Comparison of ENCODE assay signal across 8 mouse cellular contexts in genomic region chr7:27688815-27689612, GRCm38 (mm10). TPM values are rescaled to one million over a fixed set of nuclear protein-coding genes. Genes with fewer than 3 reads are reported as not detected.
A peak's percentile ranks its signal among the peaks of the same experiment; 100 is the strongest.
DNase-seq lines count a peak whose midpoint lies in the region; ATAC-seq and TF ChIP-seq lines count a peak whose summit lies in the region.

Gene Zfp607b, plus strand, starts transcription at chr7:27689340.

- peak within 1 kb of the TSS; percentile 21 for H3K27ac ChIP-seq in bone marrow macrophage, adult 2 months (ENCODE audit: insufficient read depth, low read depth, low read length)
- H3K27ac ChIP-seq in embryonic fibroblast, embryonic 13.5 days (ENCODE audit: insufficient read depth, low read length), result peak within 1 kb of the TSS; percentile 4; the same call in 1 of the 2 replicates
- H3K27ac ChIP-seq in kidney, embryonic 14.5 days (ENCODE audit: low read depth, low read length), result peak within 1 kb of the TSS; percentile 20; the same call in 1 of the 2 replicates
- H3K27ac ChIP-seq in limb, embryonic 15.5 days, result peak within 1 kb of the TSS; percentile 84

- H3K36me3 ChIP-seq in kidney, embryonic 14.5 days (ENCODE audit: control insufficient read depth, insufficient read depth, low read length), result no peaks in the 10 kb centered on the region
- H3K36me3 ChIP-seq in limb, embryonic 15.5 days, result no peaks in the 10 kb centered on the region

- 1% methylated on average over 19 of the region's 19 CpGs for whole genome bisulfite sequencing in kidney, embryonic 14.5 days
- WGBS in limb, embryonic 15.5 days, result under 1% methylated on average over 19 of the region's 19 CpGs

- H3K9ac ChIP-seq in kidney, embryonic 14.5 days (ENCODE audit: low read depth, low read length), result peak within 1 kb of the TSS; percentile 70
- H3K9ac ChIP-seq in limb, embryonic 15.5 days, result peak within 1 kb of the TSS; percentile 37; the same call in 1 of the 2 replicates

- H3K9me3 ChIP-seq in kidney, embryonic 14.5 days (ENCODE audit: control insufficient read depth, low read length), result no peaks in the 10 kb centered on the region
- no peaks in the 10 kb centered on the region for H3K9me3 ChIP-seq in limb, embryonic 15.5 days

- ATAC-seq in kidney, embryonic 14.5 days (ENCODE audit: low FRiP score, low TSS enrichment), result peak; percentile 99
- peak; percentile 100 for ATAC-seq in limb, embryonic 15.5 days (ENCODE audit: insufficient number of reproducible peaks, low FRiP score, low TSS enrichment, low read depth)

- no peak for TF ChIP-seq POLR2A in bone marrow macrophage, adult 2 months (IDR thresholded peaks at IDR 0.05; ENCODE audit: borderline replicate concordance, low read depth, low read length)
- peak; percentile 64 for TF ChIP-seq POLR2A in embryonic fibroblast, embryonic 13.5 days (IDR thresholded peaks at IDR 0.05; ENCODE audit: low read depth, low read length)

- H3K4me1 ChIP-seq in bone marrow macrophage, adult 2 months (ENCODE audit: control insufficient read depth, insufficient read depth, low read length), result peaks cover 9% of the 10 kb centered on the region
- H3K4me1 ChIP-seq in embryonic fibroblast, embryonic 13.5 days (ENCODE audit: control insufficient read depth, insufficient read depth, low read length), result no peaks in the 10 kb centered on the region
- H3K4me1 ChIP-seq in kidney, embryonic 14.5 days (ENCODE audit: control insufficient read depth, insufficient read depth, low read length), result peaks cover 8% of the 10 kb centered on the region; the same call in 1 of the 2 replicates
- peaks cover 11% of the 10 kb centered on the region for H3K4me1 ChIP-seq in limb, embryonic 15.5 days

- H3K4me2 ChIP-seq in kidney, embryonic 14.5 days (replicated peaks; ENCODE audit: low read depth, low read length), result peak within 1 kb of the TSS; percentile 78
- peak within 1 kb of the TSS; percentile 52 for H3K4me2 ChIP-seq in limb, embryonic 15.5 days

- TF ChIP-seq CTCF in bone marrow macrophage, adult 2 months (IDR thresholded peaks at IDR 0.05; ENCODE audit: low read depth, low read length), result no peak
- no peak for TF ChIP-seq CTCF in embryonic fibroblast, embryonic 13.5 days (IDR thresholded peaks at IDR 0.05; ENCODE audit: borderline replicate concordance, insufficient read depth, low read length)

- peak within 1 kb of the TSS; percentile 79 for H3K4me3 ChIP-seq in bone marrow macrophage, adult 2 months (ENCODE audit: insufficient read depth, low read length)
- H3K4me3 ChIP-seq in embryonic fibroblast, embryonic 13.5 days (ENCODE audit: insufficient read depth, low read length), result peak within 1 kb of the TSS; percentile 72
- H3K4me3 ChIP-seq in kidney, embryonic 14.5 days (ENCODE audit: low read length), result peak within 1 kb of the TSS; percentile 52
- peak within 1 kb of the TSS; percentile 48 for H3K4me3 ChIP-seq in limb, embryonic 15.5 days

- peak; percentile 98 for DNase-seq in A20 (ENCODE audit: low read depth, low spot score)
- DNase-seq in heart, adult 9 months (ENCODE audit: low spot score in 2 of 2), result peak; percentile 96 to 98
- peak; percentile 85 to 87 for DNase-seq in monocyte, adult 2 months (ENCODE audit: low read depth in 1 of 2, low spot score in 2 of 2)
- DNase-seq in spleen, postnatal 36 days (ENCODE audit: low spot score in 2 of 2), result peak; percentile 96 to 97

- no peaks in the 10 kb centered on the region for H3K27me3 ChIP-seq in kidney, embryonic 14.5 days (ENCODE audit: control insufficient read depth, insufficient read depth, low read length)
- H3K27me3 ChIP-seq in limb, embryonic 15.5 days, result no peaks in the 10 kb centered on the region

RNA-seq across cellular contexts. Expression of gene Zfp607b, which starts in this region (rescaled TPM):
- polyA plus RNA-seq in bone marrow macrophage, adult 2 months (2012; ENCODE audit: insufficient read depth, insufficient read length, missing spikeins), result 4.8 and 5.6 TPM in 2 replicates
- 1.7 and 2.2 TPM in 2 replicates for polyA plus RNA-seq in embryonic fibroblast, embryonic 13.5 days (2011; ENCODE audit: insufficient read length, low read depth, missing spikeins)
- 4.2 and 4.3 TPM in 2 replicates for polyA plus RNA-seq in kidney, embryonic 14.5 days (2014; fragmentation: Nextera tagmentation; extraction: Ambion mirVana)
- polyA plus RNA-seq in limb, embryonic 15.5 days (2015; fragmentation: Nextera tagmentation; extraction: Ambion mirVana), result 2.8 and 3.2 TPM in 2 replicates

Comparison
In these comparisons a context has a peak if more than half of its experiments do, and no peak if none do; other contexts are left out.
1. Peak in every context shown above with its lines: DNase-seq, ATAC-seq, H3K4me3 ChIP-seq and H3K27ac ChIP-seq.
2. H3K27ac ChIP-seq: peak in every context shown above with its lines; median percentile 84 in limb, embryonic 15.5 days; 21 in bone marrow macrophage, adult 2 months; 20 in kidney, embryonic 14.5 days; 4 in embryonic fibroblast, embryonic 13.5 days.